Mouse (Mus musculus): ENCODE measurements around the gene Tmeff1. TPM values are rescaled to one million over a fixed set of nuclear protein-coding genes. Genes with fewer than 3 reads are reported as not detected.

The Tmeff1 gene
- polyA plus RNA-seq, 1 experiment from 2014 or later: 93.4 TPM

GRCm38 (mm10) chr4:48555729-48556128 lies 29.2 kb upstream of the Tmeff1 start:
- Histone ChIP-seq H3K9ac (ENCODE audit: low read depth, low read length) (no peak overlapping the region), H3K4me2 (replicated peaks; ENCODE audit: low read depth, low read length) (no peak overlapping the region), H3K27me3 (ENCODE audit: control insufficient read depth, insufficient read depth, low read length) (no peaks in the 10 kb centered on the region), H3K36me3 (ENCODE audit: control insufficient read depth, insufficient read depth, low read length) (peaks cover 42% of the 10 kb centered on the region), H3K4me1 (ENCODE audit: control insufficient read depth, insufficient read depth, low read length) (no peaks in the 10 kb centered on the region), H3K27ac (ENCODE audit: low read depth, low read length) (no peak overlapping the region), H3K9me3 (ENCODE audit: control insufficient read depth, low read length) (no peaks in the 10 kb centered on the region), H3K4me3 (ENCODE audit: low read length) (no peak overlapping the region)
- 26% methylated on average over 3 of the region's 3 CpGs for WGBS
- no peak for ATAC-seq (ENCODE audit: low FRiP score, low TSS enrichment)

- Histone ChIP-seq H3K4me1 (ENCODE audit: control insufficient read depth, insufficient read depth, low read length) (no peaks in the 10 kb centered on the region), H3K27ac (ENCODE audit: low read depth, low read length) (no peak overlapping the region), H3K4me3 (ENCODE audit: low read length) (no peak overlapping the region), H3K4me2 (replicated peaks; ENCODE audit: low read depth, low read length) (no peak overlapping the region), H3K9me3 (ENCODE audit: control insufficient read depth, low read length) (no peaks in the 10 kb centered on the region), H3K36me3 (ENCODE audit: control insufficient read depth, insufficient read depth, low read length) (peaks cover 41% of the 10 kb centered on the region), H3K27me3 (ENCODE audit: control insufficient read depth, insufficient read depth, low read length) (no peaks in the 10 kb centered on the region), H3K9ac (ENCODE audit: low read depth, low read length) (no peak overlapping the region)
- WGBS: 82% methylated on average over 14 of the region's 14 CpGs
- peak; percentile 48; the same call in 1 of the 2 replicates for ATAC-seq (ENCODE audit: low FRiP score, low TSS enrichment)
These were observed 25.3 kb upstream of the Tmeff1 start for GRCm38 (mm10) chr4:48559652-48560051.

GRCm38 (mm10) chr4:48561824-48562223 lies 23.1 kb upstream of the Tmeff1 start:
- no peak overlapping the region for H3K4me2 ChIP-seq (replicated peaks; ENCODE audit: low read depth, low read length)
- no peak overlapping the region for H3K27ac ChIP-seq (ENCODE audit: low read depth, low read length)
- H3K36me3 ChIP-seq (ENCODE audit: control insufficient read depth, insufficient read depth, low read length): peaks cover 34% of the 10 kb centered on the region
- ATAC-seq (ENCODE audit: low FRiP score, low TSS enrichment): no peak
- no peaks in the 10 kb centered on the region for H3K4me1 ChIP-seq (ENCODE audit: control insufficient read depth, insufficient read depth, low read length)
- 74% methylated on average over 8 of the region's 8 CpGs for WGBS
- no peaks in the 10 kb centered on the region for H3K27me3 ChIP-seq (ENCODE audit: control insufficient read depth, insufficient read depth, low read length)
- H3K9me3 ChIP-seq (ENCODE audit: control insufficient read depth, low read length): no peaks in the 10 kb centered on the region
- no peak overlapping the region for H3K9ac ChIP-seq (ENCODE audit: low read depth, low read length)
- H3K4me3 ChIP-seq (ENCODE audit: low read length): no peak overlapping the region

- Histone ChIP-seq H3K4me2 (replicated peaks; ENCODE audit: low read depth, low read length) (no peak overlapping the region), H3K4me3 (ENCODE audit: low read length) (no peak overlapping the region), H3K27me3 (ENCODE audit: control insufficient read depth, insufficient read depth, low read length) (no peaks in the 10 kb centered on the region), H3K36me3 (ENCODE audit: control insufficient read depth, insufficient read depth, low read length) (peaks cover 24% of the 10 kb centered on the region), H3K27ac (ENCODE audit: low read depth, low read length) (no peak overlapping the region), H3K9me3 (ENCODE audit: control insufficient read depth, low read length) (no peaks in the 10 kb centered on the region), H3K9ac (ENCODE audit: low read depth, low read length) (no peak overlapping the region), H3K4me1 (ENCODE audit: control insufficient read depth, insufficient read depth, low read length) (no peaks in the 10 kb centered on the region)
- ATAC-seq (ENCODE audit: low FRiP score, low TSS enrichment): no peak
These were observed 20.0 kb upstream of the Tmeff1 start for GRCm38 (mm10) chr4:48564962-48565361.

GRCm38 (mm10) chr4:48576361-48576760 lies 8.6 kb upstream of the Tmeff1 start:
- WGBS: 83% methylated on average over 7 of the region's 7 CpGs
- Histone ChIP-seq H3K4me3 (ENCODE audit: low read length) (no peak overlapping the region), H3K9ac (ENCODE audit: low read depth, low read length) (no peak overlapping the region), H3K4me2 (replicated peaks; ENCODE audit: low read depth, low read length) (no peak overlapping the region), H3K27me3 (ENCODE audit: control insufficient read depth, insufficient read depth, low read length) (no peaks in the 10 kb centered on the region), H3K36me3 (ENCODE audit: control insufficient read depth, insufficient read depth, low read length) (no peaks in the 10 kb centered on the region), H3K4me1 (ENCODE audit: control insufficient read depth, insufficient read depth, low read length) (no peaks in the 10 kb centered on the region), H3K27ac (ENCODE audit: low read depth, low read length) (no peak overlapping the region), H3K9me3 (ENCODE audit: control insufficient read depth, low read length) (no peaks in the 10 kb centered on the region)
- no peak for ATAC-seq (ENCODE audit: low FRiP score, low TSS enrichment)

GRCm38 (mm10) chr4:48577831-48578230 lies 7.1 kb upstream of the Tmeff1 start:
- H3K27me3 ChIP-seq (ENCODE audit: control insufficient read depth, insufficient read depth, low read length): no peaks in the 10 kb centered on the region
- ATAC-seq (ENCODE audit: low FRiP score, low TSS enrichment): no peak
- 91% methylated on average over 1 of the region's 1 CpGs for WGBS
- no peak overlapping the region for H3K27ac ChIP-seq (ENCODE audit: low read depth, low read length)
- no peaks in the 10 kb centered on the region for H3K9me3 ChIP-seq (ENCODE audit: control insufficient read depth, low read length)
- no peaks in the 10 kb centered on the region for H3K4me1 ChIP-seq (ENCODE audit: control insufficient read depth, insufficient read depth, low read length)
- no peak overlapping the region for H3K4me2 ChIP-seq (replicated peaks; ENCODE audit: low read depth, low read length)
- H3K9ac ChIP-seq (ENCODE audit: low read depth, low read length): no peak overlapping the region
- no peaks in the 10 kb centered on the region for H3K36me3 ChIP-seq (ENCODE audit: control insufficient read depth, insufficient read depth, low read length)
- H3K4me3 ChIP-seq (ENCODE audit: low read length): no peak overlapping the region

- WGBS: 54% methylated on average over 4 of the region's 4 CpGs
- Histone ChIP-seq H3K27ac (ENCODE audit: low read depth, low read length) (no peak overlapping the region), H3K9ac (ENCODE audit: low read depth, low read length) (no peak overlapping the region), H3K27me3 (ENCODE audit: control insufficient read depth, insufficient read depth, low read length) (no peaks in the 10 kb centered on the region), H3K4me3 (ENCODE audit: low read length) (no peak overlapping the region), H3K36me3 (ENCODE audit: control insufficient read depth, insufficient read depth, low read length) (no peaks in the 10 kb centered on the region), H3K4me1 (ENCODE audit: control insufficient read depth, insufficient read depth, low read length) (no peaks in the 10 kb centered on the region), H3K4me2 (replicated peaks; ENCODE audit: low read depth, low read length) (no peak overlapping the region), H3K9me3 (ENCODE audit: control insufficient read depth, low read length) (no peaks in the 10 kb centered on the region)
- no peak for ATAC-seq (ENCODE audit: low FRiP score, low TSS enrichment)
These were observed 6.6 kb upstream of the Tmeff1 start for GRCm38 (mm10) chr4:48578399-48578798.

- H3K9ac ChIP-seq (ENCODE audit: low read depth, low read length): no peak overlapping the region
- ATAC-seq (ENCODE audit: low FRiP score, low TSS enrichment): no peak
- no peak overlapping the region for H3K4me3 ChIP-seq (ENCODE audit: low read length)
- H3K9me3 ChIP-seq (ENCODE audit: control insufficient read depth, low read length): no peaks in the 10 kb centered on the region
- H3K36me3 ChIP-seq (ENCODE audit: control insufficient read depth, insufficient read depth, low read length): no peaks in the 10 kb centered on the region
- WGBS: 61% methylated on average over 6 of the region's 6 CpGs
- H3K4me2 ChIP-seq (replicated peaks; ENCODE audit: low read depth, low read length): no peak overlapping the region
- no peak overlapping the region for H3K27ac ChIP-seq (ENCODE audit: low read depth, low read length)
- H3K4me1 ChIP-seq (ENCODE audit: control insufficient read depth, insufficient read depth, low read length): no peaks in the 10 kb centered on the region
- no peaks in the 10 kb centered on the region for H3K27me3 ChIP-seq (ENCODE audit: control insufficient read depth, insufficient read depth, low read length)
These were observed 5.4 kb upstream of the Tmeff1 start for GRCm38 (mm10) chr4:48579475-48580110.

GRCm38 (mm10) chr4:48581201-48581600 lies 3.8 kb upstream of the Tmeff1 start:
- no peaks in the 10 kb centered on the region for H3K27me3 ChIP-seq (ENCODE audit: control insufficient read depth, insufficient read depth, low read length)
- H3K27ac ChIP-seq (ENCODE audit: low read depth, low read length): no peak overlapping the region
- no peaks in the 10 kb centered on the region for H3K4me1 ChIP-seq (ENCODE audit: control insufficient read depth, insufficient read depth, low read length)
- H3K36me3 ChIP-seq (ENCODE audit: control insufficient read depth, insufficient read depth, low read length): no peaks in the 10 kb centered on the region
- no peak for ATAC-seq (ENCODE audit: low FRiP score, low TSS enrichment)
- H3K9me3 ChIP-seq (ENCODE audit: control insufficient read depth, low read length): no peaks in the 10 kb centered on the region
- no peak overlapping the region for H3K4me3 ChIP-seq (ENCODE audit: low read length)
- no peak overlapping the region for H3K4me2 ChIP-seq (replicated peaks; ENCODE audit: low read depth, low read length)
- WGBS: 43% methylated on average over 2 of the region's 2 CpGs
- H3K9ac ChIP-seq (ENCODE audit: low read depth, low read length): no peak overlapping the region

Data from kidney, embryonic 14.5 days (tissue).